Mouse (Mus musculus): ENCODE data around the gene Olfr364-ps1.

Gene Olfr364-ps1

GRCm38 (mm10) chr2:37139022-37139421 lies at the start of gene Olfr364-ps1:
Olfr364-ps1 (plus strand) TSS chr2:37139322.
- DNase-seq (ENCODE audit: low spot score) = no peak

- DNase-seq (ENCODE audit: low spot score) = no peak
Measured at GRCm38 (mm10) chr2:37117810-37118209, 21.3 kb upstream of the Olfr364-ps1 start, which contains the start of gene Olfr362. Olfr362 (minus strand) TSS chr2:37117910.

GRCm38 (mm10) chr2:37187898-37188297 lies 48.8 kb downstream of the Olfr364-ps1 start, which contains the start of gene Olfr365:
Olfr365 (plus strand) TSS chr2:37188198.
- no peak for DNase-seq (ENCODE audit: low spot score)
